In the genomic region with DNA sequence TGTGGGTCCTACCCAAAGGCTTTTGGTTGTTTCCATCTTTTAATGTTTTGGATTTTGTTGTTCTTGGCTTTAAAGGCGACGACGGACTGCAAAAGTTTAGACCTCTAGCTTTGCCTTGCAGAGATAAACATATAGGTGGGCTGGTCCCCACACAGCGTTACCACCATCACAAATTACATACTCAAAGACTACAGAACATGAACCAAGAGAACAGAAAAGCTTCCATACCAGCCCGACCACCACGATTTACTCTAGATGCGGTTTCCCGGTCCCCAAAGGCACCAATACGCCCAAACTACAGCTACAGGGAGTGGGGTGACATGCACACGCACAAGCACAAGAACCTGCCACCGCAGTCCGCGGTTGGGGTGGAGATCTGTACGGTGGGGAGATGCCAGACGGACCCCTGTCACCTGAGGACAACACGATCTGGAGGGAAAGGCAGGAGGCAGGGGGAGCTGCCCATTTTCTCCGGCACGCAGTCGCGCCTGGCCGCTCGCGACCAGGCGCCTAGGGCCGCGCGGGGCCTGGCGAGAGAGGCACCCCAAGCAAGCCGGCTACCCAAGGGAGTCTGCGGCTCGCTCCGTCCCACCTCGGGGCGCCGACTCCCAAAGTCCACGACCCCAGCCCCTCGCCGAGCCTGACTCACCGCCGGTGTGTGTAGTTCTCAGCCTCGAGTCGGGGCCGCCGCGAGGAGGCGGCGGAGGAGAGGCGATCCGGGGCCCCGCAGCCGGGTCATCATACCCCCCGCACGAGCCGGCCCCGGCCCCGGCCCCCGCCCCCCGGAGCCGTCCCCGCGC, we compare ENCODE assay signal across 8 mouse cellular contexts. TPM values are rescaled to one million over a fixed set of nuclear protein-coding genes. Genes with fewer than 3 reads are reported as not detected.
DNase-seq lines count a peak whose midpoint lies in the region; ATAC-seq and TF ChIP-seq lines count a peak whose summit lies in the region.

No protein-coding gene starts in this region.

- TF ChIP-seq CTCF in liver, postnatal 0 days (IDR thresholded peaks at IDR 0.05; ENCODE audit: low read depth): no peak

- ATAC-seq in hindbrain, embryonic 15.5 days (ENCODE audit: low FRiP score, low read depth): peak; percentile 88
- ATAC-seq in liver, postnatal 0 days: peak; percentile 59

- peak overlapping the region; percentile 74 for H3K4me2 ChIP-seq in hindbrain, embryonic 15.5 days
- peak overlapping the region; percentile 71 for H3K4me2 ChIP-seq in liver, postnatal 0 days (ENCODE audit: low read depth, low read length)

- peak overlapping the region; percentile 70 for H3K4me3 ChIP-seq in erythroblast, embryonic 14.5 days (replicated peaks)
- peak overlapping the region; percentile 89 for H3K4me3 ChIP-seq in hindbrain, embryonic 15.5 days
- peak overlapping the region; percentile 91 for H3K4me3 ChIP-seq in liver, postnatal 0 days (ENCODE audit: low read depth, low read length)

- H3K9me3 ChIP-seq in erythroblast, embryonic 14.5 days (ENCODE audit: control insufficient read depth, low read length): no peaks in the 10 kb centered on the region
- no peaks in the 10 kb centered on the region for H3K9me3 ChIP-seq in hindbrain, embryonic 15.5 days
- no peaks in the 10 kb centered on the region for H3K9me3 ChIP-seq in liver, postnatal 0 days (ENCODE audit: low read length)

- peaks cover 35% of the 10 kb centered on the region for H3K36me3 ChIP-seq in erythroblast, embryonic 14.5 days (ENCODE audit: control insufficient read depth)
- H3K36me3 ChIP-seq in hindbrain, embryonic 15.5 days: no peaks in the 10 kb centered on the region
- no peaks in the 10 kb centered on the region; the same call in 1 of the 2 replicates for H3K36me3 ChIP-seq in liver, postnatal 0 days (replicated peaks; ENCODE audit: insufficient read depth, low read length)

- no peaks in the 10 kb centered on the region for H3K27me3 ChIP-seq in erythroblast, embryonic 14.5 days (ENCODE audit: control insufficient read depth)
- H3K27me3 ChIP-seq in hindbrain, embryonic 15.5 days: 0 out of 2 replicates have a peak, but pooled peaks cover 2% of the 10 kb centered on the region
- H3K27me3 ChIP-seq in liver, postnatal 0 days (ENCODE audit: insufficient read depth, low read length): no peaks in the 10 kb centered on the region

- TF ChIP-seq EP300 in liver, postnatal 0 days (IDR thresholded peaks at IDR 0.05; ENCODE audit: low read depth): no peak

- H3K4me1 ChIP-seq in erythroblast, embryonic 14.5 days (ENCODE audit: control insufficient read depth): peaks cover 74% of the 10 kb centered on the region
- peaks cover 28% of the 10 kb centered on the region for H3K4me1 ChIP-seq in hindbrain, embryonic 15.5 days (replicated peaks)
- H3K4me1 ChIP-seq in liver, postnatal 0 days (ENCODE audit: insufficient read depth): peaks cover 43% of the 10 kb centered on the region

- H3K9ac ChIP-seq in hindbrain, embryonic 15.5 days: peak overlapping the region; percentile 93
- peak overlapping the region; percentile 99 for H3K9ac ChIP-seq in liver, postnatal 0 days (replicated peaks)

- peak; percentile 39 for DNase-seq in adrenal gland, postnatal 25 days
- DNase-seq in adrenal gland, adult 18-20 months (ENCODE audit: low spot score in 2 of 2): no peak
- DNase-seq in urinary bladder, adult 2 months (ENCODE audit: low spot score): peak; percentile 59
- no peak for DNase-seq in urinary bladder, postnatal 4 days (ENCODE audit: low spot score in 2 of 2)
- DNase-seq in liver, postnatal 0 days: peak; percentile 57
- DNase-seq in spleen, adult 12 weeks (ENCODE audit: low spot score): peak; percentile 53

- WGBS in hindbrain, embryonic 15.5 days: under 1% methylated on average over 49 of the region's 61 CpGs
- WGBS in liver, postnatal 0 days (ENCODE audit: insufficient replicate concordance): 3% methylated on average over 48 of the region's 61 CpGs

- peak overlapping the region; percentile 96 for H3K27ac ChIP-seq in hindbrain, embryonic 15.5 days (replicated peaks)
- H3K27ac ChIP-seq in liver, postnatal 0 days (ENCODE audit: low read depth): peak overlapping the region; percentile 97

RNA-seq across cellular contexts. Expression of a gene that starts 0.8 kb away (rescaled TPM):
- 135 and 139 TPM in 2 replicates for total RNA-seq in adrenal gland, postnatal 25 days (2021)
- 100 to 1,000 TPM; 122 to 141 TPM for total RNA-seq in adrenal gland, adult 18-20 months (2021)
- polyA plus RNA-seq in urinary bladder, adult 2 months (2012; rRNA removed): 31.6 and 44.1 TPM in 2 replicates
- polyA plus RNA-seq in erythroblast, embryonic 14.5 days (2012): 5.7 and 7.4 TPM in 2 replicates
- polyA plus RNA-seq in hindbrain, embryonic 15.5 days (2015; fragmentation: Nextera tagmentation; extraction: Ambion mirVana): 11.5 TPM in 2 replicates
- 7.6 and 8.3 TPM in 2 replicates for polyA plus RNA-seq in liver, postnatal 0 days (2015; fragmentation: Nextera tagmentation; extraction: Ambion mirVana)

RNA-seq across cellular contexts. Expression of a gene that starts 18.7 kb away (rescaled TPM):
- 11.3 and 13.4 TPM in 2 replicates for total RNA-seq in adrenal gland, postnatal 25 days (2021)
- 10 to 100 TPM; 11.7 to 14.1 TPM for total RNA-seq in adrenal gland, adult 18-20 months (2021)
- polyA plus RNA-seq in urinary bladder, adult 2 months (2012; rRNA removed): 7.5 and 8.1 TPM in 2 replicates
- 1.1 and 1.2 TPM in 2 replicates for polyA plus RNA-seq in erythroblast, embryonic 14.5 days (2012)
- 20.8 and 23.8 TPM in 2 replicates for polyA plus RNA-seq in hindbrain, embryonic 15.5 days (2015; fragmentation: Nextera tagmentation; extraction: Ambion mirVana)
- polyA plus RNA-seq in liver, postnatal 0 days (2015; fragmentation: Nextera tagmentation; extraction: Ambion mirVana): 19.0 and 22.8 TPM in 2 replicates

RNA-seq across cellular contexts. Expression of a gene that starts 18.8 kb away (rescaled TPM):
- total RNA-seq in adrenal gland, postnatal 25 days (2021): 19.6 and 23.5 TPM in 2 replicates
- 10 to 100 TPM; 13.4 to 15.5 TPM for total RNA-seq in adrenal gland, adult 18-20 months (2021)
- 20.5 and 22.3 TPM in 2 replicates for polyA plus RNA-seq in urinary bladder, adult 2 months (2012; rRNA removed)
- polyA plus RNA-seq in erythroblast, embryonic 14.5 days (2012): 0.12 and 0.16 TPM in 2 replicates
- 20.5 and 21.8 TPM in 2 replicates for polyA plus RNA-seq in hindbrain, embryonic 15.5 days (2015; fragmentation: Nextera tagmentation; extraction: Ambion mirVana)
- polyA plus RNA-seq in liver, postnatal 0 days (2015; fragmentation: Nextera tagmentation; extraction: Ambion mirVana): 12.5 and 14.1 TPM in 2 replicates

RNA-seq across cellular contexts. Expression of a gene that starts 18.8 kb away (rescaled TPM):
- 0.21 TPM in 1 of 2 replicates, not detected in the other for total RNA-seq in adrenal gland, postnatal 25 days (2021)
- under 1 TPM; 0.13 to 0.43 TPM for total RNA-seq in adrenal gland, adult 18-20 months (2021)
- polyA plus RNA-seq in urinary bladder, adult 2 months (2012; rRNA removed): 0.06 and 0.34 TPM in 2 replicates
- polyA plus RNA-seq in erythroblast, embryonic 14.5 days (2012): 0.26 and 0.65 TPM in 2 replicates
- 0.41 and 0.52 TPM in 2 replicates for polyA plus RNA-seq in hindbrain, embryonic 15.5 days (2015; fragmentation: Nextera tagmentation; extraction: Ambion mirVana)
- polyA plus RNA-seq in liver, postnatal 0 days (2015; fragmentation: Nextera tagmentation; extraction: Ambion mirVana): 0.12 TPM in 1 of 2 replicates, not detected in the other

RNA-seq across cellular contexts. Expression of a gene that starts 41.9 kb away (rescaled TPM):
- total RNA-seq in adrenal gland, postnatal 25 days (2021): 0.70 TPM in 1 of 2 replicates, not detected in the other
- not detected for total RNA-seq in adrenal gland, adult 18-20 months (2021)
- polyA plus RNA-seq in urinary bladder, adult 2 months (2012; rRNA removed): 0.18 and 0.19 TPM in 2 replicates
- 0.06 and 0.15 TPM in 2 replicates for polyA plus RNA-seq in erythroblast, embryonic 14.5 days (2012)
- polyA plus RNA-seq in hindbrain, embryonic 15.5 days (2015; fragmentation: Nextera tagmentation; extraction: Ambion mirVana): 0.36 and 0.55 TPM in 2 replicates
- 0.07 and 0.54 TPM in 2 replicates for polyA plus RNA-seq in liver, postnatal 0 days (2015; fragmentation: Nextera tagmentation; extraction: Ambion mirVana)

Comparison
In these comparisons a context has a peak if more than half of its experiments do, and no peak if none do; other contexts are left out.
1. DNase-seq: peak in adrenal gland, postnatal 25 days (single experiment), urinary bladder, adult 2 months (single experiment), liver, postnatal 0 days (single experiment) and spleen, adult 12 weeks (single experiment); none in adrenal gland, adult 18-20 months (0 of 2) and urinary bladder, postnatal 4 days (0 of 2).
2. RNA of a gene that starts 18.8 kb away (polyA plus RNA-seq): 20.5 to 22.3 TPM in urinary bladder, adult 2 months, 20.5 to 21.8 TPM in hindbrain, embryonic 15.5 days and 12.5 to 14.1 TPM in liver, postnatal 0 days; 0.12 to 0.16 TPM in erythroblast, embryonic 14.5 days; every median in the first group is over 10 times any median in the second.
3. Peak in every context shown above with its lines, with median percentiles within 50 percentile points of each other: H3K4me3 ChIP-seq.